Mouse (Mus musculus): Measurements from ENCODE around the gene Cldn34c4. TPM values are rescaled to one million over a fixed set of nuclear protein-coding genes. Genes with fewer than 3 reads are reported as not detected.

Gene Cldn34c4
- not detected for total RNA-seq (2018; cell fraction: chromatin; rRNA removed)
- not detected for total RNA-seq (2018; cell fraction: cytosol; rRNA removed)
- not detected for total RNA-seq (2018; cell fraction: nucleus; rRNA removed)
- not detected in 3 replicates for polyA plus RNA-seq (2018)

DNA sequence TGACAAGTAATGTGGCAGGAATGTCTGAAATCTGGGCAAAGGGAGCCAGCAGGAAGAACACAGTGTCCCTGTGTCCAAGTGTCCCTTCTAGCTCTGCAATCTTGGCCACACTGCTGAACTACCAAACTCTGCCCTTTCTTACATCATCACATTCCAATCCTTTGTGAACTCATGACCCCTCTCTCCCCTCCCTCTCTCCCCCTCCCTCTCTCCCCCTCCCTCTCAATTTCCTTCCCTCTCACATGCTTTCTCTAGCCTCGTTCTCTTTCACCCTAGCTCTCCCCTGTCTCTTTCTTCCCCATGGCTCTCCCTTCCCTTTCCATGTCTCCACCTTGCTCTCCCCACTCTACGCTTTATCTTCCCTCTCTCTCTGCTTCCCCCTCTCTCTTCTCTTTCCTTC, at the start of gene Cldn34c4:
Gene Cldn34c4, minus strand, starts transcription at position 101 of the 400 bp plus-strand sequence.
- H3K4me3 ChIP-seq (ENCODE audit: inconsistent target): no peak within 1 kb of the TSS
- 78% methylated on average over 2 of the region's 2 CpGs for WGBS (ENCODE audit: missing documents)

DNA sequence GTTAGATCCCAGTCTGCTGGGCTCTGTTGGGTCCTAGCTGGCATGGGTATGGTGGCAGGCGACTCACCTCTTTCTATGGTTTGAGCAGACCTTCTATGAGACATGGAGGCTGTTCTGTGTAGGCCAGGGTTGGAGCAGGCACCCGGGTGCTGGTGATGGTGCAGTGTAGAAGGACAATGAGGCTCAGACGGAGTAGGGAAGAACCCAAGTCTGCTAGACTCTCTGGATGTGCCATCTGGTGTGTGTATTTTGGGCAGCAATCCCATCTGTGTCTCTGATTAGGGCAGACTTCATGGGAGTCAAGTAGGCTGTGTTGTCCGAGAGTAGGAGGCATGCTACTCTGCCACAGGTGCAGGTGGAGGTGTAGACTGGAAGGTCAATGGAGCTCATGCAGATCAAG, 10.7 kb upstream of the Cldn34c4 start:
- WGBS (ENCODE audit: missing documents): 72% methylated on average over 4 of the region's 4 CpGs
- no peak overlapping the region for H3K27ac ChIP-seq
- no peaks in the 10 kb centered on the region for H3K36me3 ChIP-seq (ENCODE audit: inconsistent target)
- no peak overlapping the region for H3K4me3 ChIP-seq (ENCODE audit: inconsistent target)
- H3K79me2 ChIP-seq (ENCODE audit: inconsistent target): no peaks in the 10 kb centered on the region

More for the DNA sequence above, at the start of gene Cldn34c4:
- no peaks in the 10 kb centered on the region for H3K36me3 ChIP-seq (ENCODE audit: inconsistent target)
- H3K27ac ChIP-seq: no peak within 1 kb of the TSS
- no peaks in the 10 kb centered on the region for H3K79me2 ChIP-seq (ENCODE audit: inconsistent target)

Measured in macrophage (primary cell).